ENCODE assay signal across 10 mouse cellular contexts in genomic region chr13:5865098-5865415, GRCm38 (mm10). TPM values are rescaled to one million over a fixed set of nuclear protein-coding genes. Genes with fewer than 3 reads are reported as not detected.
DNase-seq lines count a peak whose midpoint lies in the region; ATAC-seq and TF ChIP-seq lines count a peak whose summit lies in the region.
"Had no signal": no experiment of that assay in that cellular context is flagged by ENCODE, and none has a peak within 500 bp of the region (broad histone marks: within the 10 kb centered on the region; RNA-seq: fewer than 3 reads in every experiment).

No protein-coding gene starts in this region.

- H3K9ac ChIP-seq in forebrain, embryonic 15.5 days (replicated peaks), result no peak overlapping the region
- no peak overlapping the region for H3K9ac ChIP-seq in forebrain, embryonic 11.5 days (ENCODE audit: low read length)
- no peak overlapping the region for H3K9ac ChIP-seq in hindbrain, postnatal 0 days (replicated peaks; ENCODE audit: low read length)
- H3K9ac ChIP-seq in neural tube, embryonic 15.5 days (replicated peaks), result no peak overlapping the region

- no peaks in the 10 kb centered on the region for H3K27me3 ChIP-seq in forebrain, embryonic 15.5 days
- no peaks in the 10 kb centered on the region; the same call in 1 of the 2 replicates for H3K27me3 ChIP-seq in forebrain, embryonic 11.5 days (ENCODE audit: control insufficient read depth, insufficient read depth, low read length)
- no peaks in the 10 kb centered on the region for H3K27me3 ChIP-seq in megakaryocyte, embryonic 14.5 days (replicated peaks)
- H3K27me3 ChIP-seq in hindbrain, postnatal 0 days (ENCODE audit: insufficient read depth, low read length), result no peaks in the 10 kb centered on the region
- no peaks in the 10 kb centered on the region for H3K27me3 ChIP-seq in neural tube, embryonic 15.5 days (replicated peaks)

- H3K4me2 ChIP-seq in forebrain, embryonic 15.5 days (replicated peaks), result peak overlapping the region; percentile 51
- H3K4me2 ChIP-seq in forebrain, embryonic 11.5 days (ENCODE audit: low read depth, low read length, severe bottlenecking), result no peak overlapping the region
- H3K4me2 ChIP-seq in hindbrain, postnatal 0 days (ENCODE audit: low read depth, low read length), result peak overlapping the region; percentile 74
- peak overlapping the region; percentile 60 for H3K4me2 ChIP-seq in neural tube, embryonic 15.5 days

- intact Hi-C loops in left cerebral cortex, postnatal 10 days (cut with DNase I), result loop anchor here (5.0 to 10.0 kb wide), 3 partner anchors 312 to 1090 kb away; no protein-coding TSS in a partner anchor

- ATAC-seq in forebrain, embryonic 15.5 days (replicated peaks), result no peak
- no peak for ATAC-seq in forebrain, embryonic 11.5 days (replicated peaks; ENCODE audit: low FRiP score)
- ATAC-seq in megakaryocyte, adult 5-6 weeks (ENCODE audit: poor library complexity, severe bottlenecking), result no peak
- no peak for ATAC-seq in hindbrain, postnatal 0 days
- no peak for ATAC-seq in neural tube, embryonic 15.5 days (ENCODE audit: low FRiP score)

- peak overlapping the region; percentile 51; the same call in 1 of the 2 replicates for H3K4me3 ChIP-seq in forebrain, embryonic 15.5 days
- no peak overlapping the region for H3K4me3 ChIP-seq in forebrain, embryonic 11.5 days (ENCODE audit: low read depth, low read length)
- H3K4me3 ChIP-seq in megakaryocyte, embryonic 14.5 days (replicated peaks), result peak overlapping the region; percentile 97
- H3K4me3 ChIP-seq in hindbrain, postnatal 0 days (ENCODE audit: low read length), result peak overlapping the region; percentile 92
- H3K4me3 ChIP-seq in neural tube, embryonic 15.5 days (replicated peaks), result peak overlapping the region; percentile 77

- no peak for TF ChIP-seq CTCF in hindbrain, postnatal 0 days (IDR thresholded peaks at IDR 0.05; ENCODE audit: low read depth)

- H3K36me3 ChIP-seq in forebrain, embryonic 15.5 days, result peaks cover 36% of the 10 kb centered on the region
- H3K36me3 ChIP-seq in forebrain, embryonic 11.5 days (ENCODE audit: control insufficient read depth, insufficient read depth, low read length), result no peaks in the 10 kb centered on the region; the same call in none of the 2 replicates
- peaks cover 67% of the 10 kb centered on the region for H3K36me3 ChIP-seq in megakaryocyte, embryonic 14.5 days (replicated peaks; ENCODE audit: low read length)
- H3K36me3 ChIP-seq in hindbrain, postnatal 0 days (ENCODE audit: insufficient read depth, low read length), result peaks cover 27% of the 10 kb centered on the region; the same call in 1 of the 2 replicates
- peaks cover 39% of the 10 kb centered on the region for H3K36me3 ChIP-seq in neural tube, embryonic 15.5 days

- DNase-seq in forebrain, embryonic 11.5 days (ENCODE audit: low spot score), result no peak
- DNase-seq in hindbrain, postnatal 0 days (ENCODE audit: low spot score), result no peak
- no peak for DNase-seq in cerebellum, adult 8-10 months
- DNase-seq in left cerebral cortex, postnatal 10 days (ENCODE audit: extremely low spot score in 1 of 2, low spot score in 2 of 2), result no peak
- DNase-seq: adrenal gland, postnatal 10 days; kidney, postnatal 10 days had no signal

- no peaks in the 10 kb centered on the region for H3K9me3 ChIP-seq in forebrain, embryonic 15.5 days
- H3K9me3 ChIP-seq in forebrain, embryonic 11.5 days (ENCODE audit: control insufficient read depth, low read length), result no peaks in the 10 kb centered on the region
- H3K9me3 ChIP-seq in megakaryocyte, embryonic 14.5 days, result no peaks in the 10 kb centered on the region
- no peaks in the 10 kb centered on the region for H3K9me3 ChIP-seq in hindbrain, postnatal 0 days (ENCODE audit: low read length)
- no peaks in the 10 kb centered on the region for H3K9me3 ChIP-seq in neural tube, embryonic 15.5 days (replicated peaks)

- H3K4me1 ChIP-seq in forebrain, embryonic 15.5 days, result peaks cover 41% of the 10 kb centered on the region
- no peaks in the 10 kb centered on the region; the same call in 1 of the 2 replicates for H3K4me1 ChIP-seq in forebrain, embryonic 11.5 days (replicated peaks; ENCODE audit: control insufficient read depth, insufficient read depth, low read length)
- H3K4me1 ChIP-seq in megakaryocyte, embryonic 14.5 days, result peaks cover 49% of the 10 kb centered on the region
- H3K4me1 ChIP-seq in hindbrain, postnatal 0 days (ENCODE audit: insufficient read depth, low read length), result peaks cover 8% of the 10 kb centered on the region; the same call in 1 of the 2 replicates
- peaks cover 45% of the 10 kb centered on the region for H3K4me1 ChIP-seq in neural tube, embryonic 15.5 days

- H3K27ac ChIP-seq in forebrain, embryonic 15.5 days (replicated peaks), result no peak overlapping the region
- H3K27ac ChIP-seq in forebrain, embryonic 11.5 days (ENCODE audit: low read depth, low read length), result no peak overlapping the region
- H3K27ac ChIP-seq in hindbrain, postnatal 0 days, result no peak overlapping the region
- H3K27ac ChIP-seq in neural tube, embryonic 15.5 days (replicated peaks), result no peak overlapping the region

- WGBS in forebrain, embryonic 15.5 days, result 92% methylated on average over 9 of the region's 9 CpGs
- 92% methylated on average over 9 of the region's 9 CpGs for WGBS in forebrain, embryonic 11.5 days
- 90% methylated on average over 9 of the region's 9 CpGs for WGBS in hindbrain, postnatal 0 days
- 90% methylated on average over 9 of the region's 9 CpGs for WGBS in neural tube, embryonic 15.5 days

RNA-seq across cellular contexts. Expression of gene Klf6, which starts 3.8 kb away (rescaled TPM):
- 79.0 and 80.2 TPM in 2 replicates for polyA plus RNA-seq in forebrain, embryonic 15.5 days (2015; fragmentation: Nextera tagmentation; extraction: Ambion mirVana)
- polyA plus RNA-seq in forebrain, embryonic 11.5 days (2014; fragmentation: Nextera tagmentation; extraction: Ambion mirVana), result 49.5 and 51.8 TPM in 2 replicates
- 51.6 and 132 TPM in 2 replicates for polyA plus RNA-seq in megakaryocyte, embryonic 14.5 days (2012; ENCODE audit: insufficient read depth, low replicate concordance)
- 160 and 180 TPM in 2 replicates for total RNA-seq in megakaryocyte, adult 5-6 weeks (2015)
- 192 and 198 TPM in 2 replicates for total RNA-seq in megakaryocyte, adult 5-6 weeks (2017)
- 41.6 and 53.1 TPM in 2 replicates for total RNA-seq in hindbrain, postnatal 0 days (2014; rRNA removed)
- 99.6 and 104 TPM in 2 replicates for polyA plus RNA-seq in hindbrain, postnatal 0 days (2015; fragmentation: Nextera tagmentation; extraction: Ambion mirVana)
- polyA plus RNA-seq in neural tube, embryonic 15.5 days (2015; fragmentation: Nextera tagmentation; extraction: Ambion mirVana), result 88.2 and 90.5 TPM in 2 replicates
- total RNA-seq in left cerebral cortex, postnatal 10 days (2021), result 10 to 100 TPM; 71.1 to 82.5 TPM
